Mouse (Mus musculus) forebrain, embryonic 11.5 days (tissue): ENCODE results near the gene Rpl9. TPM values are rescaled to one million over a fixed set of nuclear protein-coding genes. Genes with fewer than 3 reads are reported as not detected.

Source experiments
- ATAC-seq: fragments of 200-750 bp; cut with Nextera tagmentation; replicated peaks from 2 replicates; pipeline ENCODE4 v1.8.0; 2017; ENCODE audit warnings: moderate TSS enrichment; ENCODE audit not compliant: low FRiP score
- DNase-seq: peaks from one replicate; pipeline ENCODE4 v3.0.0-alpha.2; 2017; ENCODE audit warnings: low spot score
- H3K27ac ChIP-seq: fragments of 300-500 bp; sonication (generic); 2 replicates; pipeline ENCODE4 v1.5.1; 2014; ENCODE audit warnings: low read depth, low read length
- H3K27me3 ChIP-seq: fragments of 300-500 bp; sonication (generic); 2 replicates; pipeline ENCODE4 v1.6.1; 2014; ENCODE audit warnings: mild to moderate bottlenecking, low read length, mixed read lengths; ENCODE audit not compliant: control insufficient read depth, insufficient read depth
- H3K36me3 ChIP-seq: fragments of 300-500 bp; sonication (generic); 2 replicates; pipeline ENCODE4 v1.6.1; 2014; ENCODE audit warnings: mild to moderate bottlenecking, low read length, moderate library complexity, mixed read lengths; ENCODE audit not compliant: control insufficient read depth, insufficient read depth
- H3K4me1 ChIP-seq: fragments of 300-500 bp; sonication (generic); replicated peaks from 2 replicates; pipeline ENCODE4 v1.6.1; 2014; ENCODE audit warnings: low read length, mixed read lengths; ENCODE audit not compliant: control insufficient read depth, insufficient read depth
- H3K4me2 ChIP-seq: fragments of 300-500 bp; sonication (generic); 2 replicates; pipeline ENCODE4 v1.6.1; 2014; ENCODE audit warnings: low read depth, mild to moderate bottlenecking, low read length, moderate library complexity, mixed read lengths; ENCODE audit not compliant: severe bottlenecking
- H3K4me3 ChIP-seq: fragments of 300-500 bp; sonication (generic); 2 replicates; pipeline ENCODE4 v1.5.1; 2014; ENCODE audit warnings: low read depth, low read length
- H3K9ac ChIP-seq: fragments of 300-500 bp; sonication (generic); 2 replicates; pipeline ENCODE4 v1.6.1; 2014; ENCODE audit warnings: low read length
- H3K9me3 ChIP-seq: fragments of 300-500 bp; sonication (generic); 2 replicates; pipeline ENCODE4 v1.6.1; 2016; ENCODE audit warnings: low read length, mixed read lengths; ENCODE audit not compliant: control insufficient read depth
- WGBS: fragments of 180-500 bp; shearing (Covaris S2); extraction: QIAGEN DNeasy Blood & Tissue Kit; methylation state at CpG from one replicate; pipeline ENCODE4 v1.1.7; 2014; 5-methylcytosine and 5-hydroxymethylcytosine counted together
- polyA plus RNA-seq: library from polyadenylated mRNA; unstranded; fragments of >200 nt; fragmentation: Nextera tagmentation; extraction: Ambion mirVana; gene quantifications from 2 replicates; pipeline ENCODE4 v1.2.1, GENCODE M21; 2014

The Rpl9 gene
- polyA plus RNA-seq, result 874 and 891 TPM in 2 replicates

GRCm38 (mm10) chr5:65390648-65391644 lies at the start of gene Rpl9, which contains the start of gene Lias:
Gene Rpl9 (minus strand): TSS chr5:65391444.
Gene Lias (plus strand): TSS chr5:65391497.
- peaks cover 15% of the 10 kb centered on the region; the same call in 1 of the 2 replicates for H3K36me3 ChIP-seq
- peaks cover 7% of the 10 kb centered on the region for H3K4me1 ChIP-seq
- under 1% methylated on average over 83 of the region's 83 CpGs for WGBS

DNA sequence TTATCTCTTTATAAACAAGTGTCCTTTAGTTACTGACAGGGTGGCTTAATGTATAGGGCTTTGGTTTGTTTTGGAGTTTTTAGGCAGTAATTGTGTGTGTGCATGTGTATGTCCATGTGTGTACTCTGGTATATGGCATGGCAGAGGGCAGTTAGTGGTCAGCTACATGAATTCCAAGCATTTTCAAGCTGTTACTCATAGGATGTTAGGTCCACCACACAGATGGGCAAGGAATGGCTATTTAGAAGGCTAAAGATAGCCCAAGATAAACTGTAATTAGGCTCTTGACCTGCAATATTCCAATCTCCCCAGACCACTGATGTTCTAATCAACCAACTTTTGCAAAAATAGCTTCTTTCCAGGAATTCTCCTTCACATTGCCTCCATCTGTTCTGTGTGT lies 46.8 kb upstream of the Rpl9 start:
- Histone ChIP-seq H3K27me3 (no peaks in the 10 kb centered on the region), H3K4me1 (no peaks in the 10 kb centered on the region), H3K9me3 (no peaks in the 10 kb centered on the region), H3K36me3 (no peaks in the 10 kb centered on the region), H3K4me2 (no peak overlapping the region), H3K9ac (no peak overlapping the region), H3K4me3 (no peak overlapping the region), H3K27ac (no peak overlapping the region)
- no peak for ATAC-seq
- no peak for DNase-seq

More at GRCm38 (mm10) chr5:65390648-65391644, at the start of gene Rpl9, which contains the start of gene Lias:
- peak within 1 kb of the TSS; percentile 97 for H3K4me3 ChIP-seq
- peak within 1 kb of the TSS; percentile 80 for H3K4me2 ChIP-seq
- H3K9me3 ChIP-seq, result no peaks in the 10 kb centered on the region
- DNase-seq (peak; percentile 99), ATAC-seq (peak; percentile 97)
- peak within 1 kb of the TSS; percentile 82 for H3K27ac ChIP-seq
- H3K27me3 ChIP-seq, result no peaks in the 10 kb centered on the region
- H3K9ac ChIP-seq, result peak within 1 kb of the TSS; percentile 98

GRCm38 (mm10) chr5:65435806-65436561 lies 44.7 kb upstream of the Rpl9 start, which contains the start of gene Ugdh:
Gene Ugdh (minus strand): TSS chr5:65435949.
- H3K27me3 ChIP-seq, result no peaks in the 10 kb centered on the region
- H3K27ac ChIP-seq, result no peak within 1 kb of the TSS
- peak within 1 kb of the TSS; percentile 79 for H3K9ac ChIP-seq
- H3K36me3 ChIP-seq, result no peaks in the 10 kb centered on the region
- ATAC-seq, result peak; percentile 99
- no peaks in the 10 kb centered on the region for H3K4me1 ChIP-seq
- no peaks in the 10 kb centered on the region for H3K9me3 ChIP-seq
- peak within 1 kb of the TSS; percentile 90 for H3K4me2 ChIP-seq
- under 1% methylated on average over 50 of the region's 51 CpGs for WGBS
- peak; percentile 98 for DNase-seq
- H3K4me3 ChIP-seq, result peak within 1 kb of the TSS; percentile 68

DNA sequence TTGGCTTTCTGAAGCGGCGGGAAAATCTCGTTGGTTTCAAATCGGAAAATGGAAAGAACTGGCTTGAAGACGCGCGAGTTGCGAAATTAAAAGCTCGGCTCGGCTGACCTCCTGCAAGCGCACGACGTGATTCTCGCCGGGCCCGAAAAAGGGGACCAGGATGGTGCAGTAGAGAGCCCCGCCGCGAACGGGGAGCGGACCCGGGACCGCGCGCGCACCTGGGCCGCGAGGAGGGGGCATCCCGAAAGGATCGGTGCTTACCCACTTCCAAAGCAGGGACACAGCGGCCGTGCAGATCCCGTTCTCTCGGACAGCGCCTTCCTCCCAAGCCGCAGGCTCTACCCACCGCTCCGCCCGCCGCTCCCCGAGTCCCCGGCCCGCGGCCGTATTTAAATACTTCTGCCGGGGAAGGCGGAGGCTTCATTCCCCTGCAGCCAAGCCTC lies 44.1 kb upstream of the Rpl9 start:
- DNase-seq, result no peak

GRCm38 (mm10) chr5:65434471-65435362 lies 43.5 kb upstream of the Rpl9 start:
- Histone ChIP-seq H3K4me3 (peak overlapping the region; percentile 68), H3K9me3 (no peaks in the 10 kb centered on the region), H3K36me3 (no peaks in the 10 kb centered on the region), H3K27ac (no peak overlapping the region), H3K4me1 (no peaks in the 10 kb centered on the region), H3K4me2 (peak overlapping the region; percentile 90), H3K27me3 (no peaks in the 10 kb centered on the region), H3K9ac (peak overlapping the region; percentile 79)
- 6% methylated on average over 15 of the region's 15 CpGs for WGBS
- ATAC-seq (peak; percentile 13; the same call in 1 of the 2 replicates), DNase-seq (no peak)

More for the DNA sequence above, 44.1 kb upstream of the Rpl9 start:
- no peaks in the 10 kb centered on the region for H3K9me3 ChIP-seq
- peak overlapping the region; percentile 79 for H3K9ac ChIP-seq
- peak overlapping the region; percentile 68 for H3K4me3 ChIP-seq
- ATAC-seq, result no peak; the same call in 1 of the 2 replicates
- under 1% methylated on average over 46 of the region's 47 CpGs for WGBS
- H3K36me3 ChIP-seq, result no peaks in the 10 kb centered on the region
- H3K4me2 ChIP-seq, result peak overlapping the region; percentile 90
- no peaks in the 10 kb centered on the region for H3K4me1 ChIP-seq
- no peak overlapping the region for H3K27ac ChIP-seq
- no peaks in the 10 kb centered on the region for H3K27me3 ChIP-seq

GRCm38 (mm10) chr5:65429441-65429840 lies 38.2 kb upstream of the Rpl9 start:
- H3K9ac ChIP-seq, result no peak overlapping the region
- no peak for DNase-seq
- no peak overlapping the region for H3K4me2 ChIP-seq
- no peak overlapping the region for H3K27ac ChIP-seq
- no peaks in the 10 kb centered on the region for H3K36me3 ChIP-seq
- ATAC-seq, result no peak
- no peak overlapping the region for H3K4me3 ChIP-seq
- H3K27me3 ChIP-seq, result no peaks in the 10 kb centered on the region
- H3K9me3 ChIP-seq, result no peaks in the 10 kb centered on the region
- 95% methylated on average over 5 of the region's 5 CpGs for WGBS
- no peaks in the 10 kb centered on the region for H3K4me1 ChIP-seq

DNA sequence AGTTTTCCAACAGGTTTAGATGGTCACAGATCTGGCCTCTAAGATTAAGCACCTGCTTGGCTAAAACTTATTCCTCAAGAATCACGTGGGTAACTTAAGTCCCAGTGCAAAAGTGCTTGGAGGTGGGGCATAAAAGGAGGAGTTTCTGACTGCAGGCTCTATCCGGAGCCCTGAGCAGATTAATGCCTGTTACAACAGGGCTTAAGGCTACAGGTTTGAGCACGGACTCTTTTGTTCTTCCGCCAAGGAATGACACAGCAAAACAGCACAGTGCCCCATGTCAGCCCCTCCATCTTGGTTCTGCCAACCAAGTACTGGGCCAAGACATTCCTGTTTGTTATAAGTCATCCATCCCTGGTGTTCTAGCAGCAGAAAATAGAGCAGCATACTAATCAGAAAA lies 37.1 kb upstream of the Rpl9 start:
- no peaks in the 10 kb centered on the region for H3K9me3 ChIP-seq
- no peaks in the 10 kb centered on the region for H3K36me3 ChIP-seq
- H3K27me3 ChIP-seq, result no peaks in the 10 kb centered on the region
- no peak overlapping the region for H3K4me3 ChIP-seq
- DNase-seq, result no peak
- no peaks in the 10 kb centered on the region for H3K4me1 ChIP-seq
- H3K9ac ChIP-seq, result no peak overlapping the region
- 36% methylated on average over 4 of the region's 4 CpGs for WGBS
- no peak overlapping the region for H3K4me2 ChIP-seq
- no peak for ATAC-seq
- no peak overlapping the region for H3K27ac ChIP-seq
